Mouse (Mus musculus) small intestine, adult 2 months (tissue): ENCODE measurements around the gene Kbtbd4.

Experiments
- CTCF ChIP-seq: fragments of 200-500 bp; IDR thresholded peaks from 2 replicates; pipeline ENCODE4 v1.5.1; 2012; ENCODE audit warnings: low read depth, mild to moderate bottlenecking, control low read depth, inconsistent platforms, low read length, moderate library complexity, mixed read lengths; ENCODE audit not compliant: insufficient replicate concordance, insufficient read length; ENCODE audit errors: extremely low read depth
- POLR2A ChIP-seq: fragments of 200-500 bp; IDR thresholded peaks from 2 replicates; pipeline ENCODE4 v1.6.1; 2012; ENCODE audit warnings: low read depth, mild to moderate bottlenecking, control low read depth, inconsistent platforms, low read length, moderate library complexity

DNA sequence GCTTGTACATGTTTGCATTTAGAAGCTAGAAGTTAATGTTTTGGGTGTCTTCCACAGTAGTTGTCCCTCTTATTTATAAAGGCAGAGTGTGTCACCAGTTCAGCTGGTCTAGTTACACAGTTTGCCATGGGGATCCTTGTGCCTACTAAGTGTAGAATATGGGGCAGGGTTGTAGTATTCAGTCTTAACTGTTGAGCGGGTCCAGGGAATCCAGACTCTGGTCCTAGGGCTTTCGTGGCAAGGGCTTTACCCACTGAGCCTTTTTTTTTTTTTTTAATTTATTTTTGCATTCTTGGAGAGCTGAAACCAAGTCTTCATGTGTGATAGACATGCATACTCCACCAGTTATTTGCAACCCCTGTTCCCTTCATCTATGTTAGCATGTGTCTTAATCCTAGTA lies 43.1 kb upstream of the Kbtbd4 start:
- TF ChIP-seq CTCF = no peak
- no peak for TF ChIP-seq POLR2A
